Mouse (Mus musculus) heart, embryonic 12.5 days (tissue): Measurements from ENCODE around the gene Snx29. TPM values are rescaled to one million over a fixed set of nuclear protein-coding genes. Genes with fewer than 3 reads are reported as not detected.

ENCODE experiments used
- ATAC-seq: fragments of 200-750 bp; cut with Nextera tagmentation; 2 replicates; pipeline ENCODE4 v1.8.0; 2017; ENCODE audit warnings: moderate TSS enrichment, moderate library complexity; ENCODE audit not compliant: insufficient number of reproducible peaks, low FRiP score
- H3K27ac ChIP-seq: fragments of 300-500 bp; sonication (generic); 2 replicates; pipeline ENCODE4 v1.5.1; 2016; ENCODE audit warnings: mild to moderate bottlenecking, moderate library complexity; ENCODE audit not compliant: poor library complexity, severe bottlenecking
- H3K27me3 ChIP-seq: fragments of 300-500 bp; sonication (generic); replicated peaks from 2 replicates; pipeline ENCODE4 v1.6.1; 2016; ENCODE audit warnings: mild to moderate bottlenecking, moderate library complexity
- H3K36me3 ChIP-seq: fragments of 300-500 bp; sonication (generic); 2 replicates; pipeline ENCODE4 v1.6.1; 2016; ENCODE audit warnings: mild to moderate bottlenecking, moderate library complexity
- H3K4me1 ChIP-seq: fragments of 300-500 bp; sonication (generic); replicated peaks from 2 replicates; pipeline ENCODE4 v1.6.1; 2016; ENCODE audit warnings: mild to moderate bottlenecking
- H3K4me2 ChIP-seq: fragments of 300-500 bp; sonication (generic); 2 replicates; pipeline ENCODE4 v1.6.1; 2016; ENCODE audit warnings: mild to moderate bottlenecking, moderate library complexity
- H3K4me3 ChIP-seq: fragments of 300-500 bp; sonication (generic); 2 replicates; pipeline ENCODE4 v1.5.1; 2016; ENCODE audit warnings: mild to moderate bottlenecking
- H3K9ac ChIP-seq: fragments of 300-500 bp; sonication (generic); 2 replicates; pipeline ENCODE4 v1.6.1; 2016; ENCODE audit warnings: mild to moderate bottlenecking, moderate library complexity
- H3K9me3 ChIP-seq: fragments of 300-500 bp; sonication (generic); replicated peaks from 2 replicates; pipeline ENCODE4 v1.6.1; 2016; ENCODE audit warnings: mild to moderate bottlenecking, moderate library complexity
- WGBS: fragments of 180-500 bp; shearing (Covaris S2); methylation state at CpG from one replicate; pipeline ENCODE4 v1.1.7; 2016; 5-methylcytosine and 5-hydroxymethylcytosine counted together
- polyA plus RNA-seq: library from polyadenylated mRNA; unstranded; fragments of >200 nt; fragmentation: Nextera tagmentation; extraction: Ambion mirVana; gene quantifications from 2 replicates; pipeline ENCODE4 v1.2.1, GENCODE M21; 2016

Gene Snx29
- polyA plus RNA-seq, 1 experiment from 2014 or later, result 6.7 TPM

DNA sequence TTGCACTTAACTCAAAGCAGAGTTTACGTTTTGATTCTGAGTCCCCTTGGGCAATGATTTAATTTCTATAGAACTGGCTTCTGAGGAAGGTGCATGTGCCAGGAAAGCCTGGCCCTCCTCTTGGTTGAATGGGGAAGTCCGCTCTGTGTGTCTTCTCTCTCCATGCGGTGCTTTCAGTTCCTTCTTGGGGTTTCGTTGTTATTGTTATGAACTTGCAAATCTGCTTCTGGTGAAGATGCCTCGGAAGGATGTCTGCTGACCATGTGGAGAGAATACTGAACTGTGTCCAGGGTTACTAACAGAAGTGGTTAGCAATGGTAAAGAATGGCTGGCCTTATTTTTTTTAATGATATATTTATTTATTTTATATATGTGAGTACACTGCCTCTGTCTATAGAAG lies 63.1 kb downstream of the Snx29 start:
- no peak overlapping the region for H3K9ac ChIP-seq
- no peaks in the 10 kb centered on the region for H3K9me3 ChIP-seq
- H3K4me1 ChIP-seq, result peaks cover 11% of the 10 kb centered on the region
- ATAC-seq, result no peak
- H3K27ac ChIP-seq, result no peak overlapping the region
- no peaks in the 10 kb centered on the region for H3K27me3 ChIP-seq
- WGBS, result 87% methylated on average over 5 of the region's 5 CpGs
- no peak overlapping the region for H3K4me3 ChIP-seq
- no peak overlapping the region for H3K4me2 ChIP-seq
- no peaks in the 10 kb centered on the region for H3K36me3 ChIP-seq

DNA sequence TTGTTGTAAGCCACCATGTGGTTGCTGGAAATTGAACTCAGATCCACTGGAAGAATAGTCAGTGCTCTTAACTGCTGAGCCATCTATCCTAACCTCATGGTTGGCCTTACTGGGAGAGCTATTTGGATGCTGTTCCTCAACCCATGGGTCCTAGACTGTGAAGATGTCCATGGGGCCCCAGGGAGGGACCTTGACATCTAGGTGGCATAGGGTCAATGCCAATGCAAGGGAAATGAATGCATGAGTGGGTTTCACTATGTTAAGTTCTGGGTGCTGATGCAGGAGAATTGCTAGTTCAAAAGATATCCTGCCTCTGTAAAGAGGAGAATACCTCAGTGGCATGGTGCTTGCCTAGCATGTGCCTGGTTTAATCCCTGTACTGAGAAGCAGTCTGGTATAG lies 63.5 kb downstream of the Snx29 start:
- H3K9me3 ChIP-seq, result no peaks in the 10 kb centered on the region
- no peak overlapping the region for H3K4me2 ChIP-seq
- H3K36me3 ChIP-seq, result no peaks in the 10 kb centered on the region
- no peak for ATAC-seq
- H3K27me3 ChIP-seq, result no peaks in the 10 kb centered on the region
- no peak overlapping the region for H3K4me3 ChIP-seq
- H3K4me1 ChIP-seq, result peaks cover 11% of the 10 kb centered on the region
- H3K9ac ChIP-seq, result no peak overlapping the region
- H3K27ac ChIP-seq, result no peak overlapping the region

DNA sequence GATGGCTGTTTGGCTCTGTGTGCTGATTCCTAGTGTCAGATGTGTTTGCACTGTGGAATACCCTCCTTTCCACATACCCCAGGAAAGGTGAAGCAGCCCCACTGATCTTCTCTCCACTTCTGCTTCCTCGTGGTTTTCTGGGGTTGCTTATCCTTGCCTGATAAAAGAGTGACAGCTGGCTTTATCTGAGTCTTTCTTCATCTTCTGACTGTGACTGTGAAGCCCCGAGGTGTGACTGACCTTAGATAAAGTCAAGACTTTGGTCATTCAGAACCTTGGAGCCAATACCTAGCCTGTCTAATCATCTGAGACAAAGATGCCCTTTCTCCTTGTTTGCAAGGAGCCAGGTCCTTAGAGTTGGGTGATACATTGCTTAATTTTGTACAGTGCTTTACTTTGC lies 65.4 kb downstream of the Snx29 start:
- no peak overlapping the region for H3K4me3 ChIP-seq
- no peaks in the 10 kb centered on the region for H3K27me3 ChIP-seq
- no peak overlapping the region for H3K4me2 ChIP-seq
- peaks cover 11% of the 10 kb centered on the region for H3K4me1 ChIP-seq
- no peak for ATAC-seq
- 6% methylated on average over 2 of the region's 2 CpGs for WGBS
- no peaks in the 10 kb centered on the region for H3K36me3 ChIP-seq
- H3K9me3 ChIP-seq, result no peaks in the 10 kb centered on the region
- no peak overlapping the region for H3K27ac ChIP-seq
- no peak overlapping the region for H3K9ac ChIP-seq

DNA sequence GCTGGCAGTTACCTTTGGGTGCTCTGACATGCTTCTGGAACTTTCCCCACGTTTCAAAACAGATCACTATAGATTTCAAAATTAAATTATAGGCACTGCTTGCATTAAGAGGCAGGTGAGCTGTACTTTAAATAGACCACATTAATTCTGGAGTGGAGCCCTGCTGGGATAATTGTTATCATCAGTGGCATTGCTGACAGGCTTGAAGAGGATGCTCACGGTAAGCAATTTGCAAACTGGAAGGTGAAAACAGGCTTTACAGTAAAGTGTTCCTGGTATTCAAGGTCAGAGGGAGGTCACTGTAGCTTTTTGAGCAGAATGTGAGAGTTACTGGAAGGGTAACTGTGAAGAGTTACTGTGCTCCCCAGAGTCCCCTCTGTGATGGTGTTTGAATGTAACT lies 66.6 kb downstream of the Snx29 start:
- no peak overlapping the region for H3K27ac ChIP-seq
- H3K4me2 ChIP-seq, result no peak overlapping the region
- no peaks in the 10 kb centered on the region for H3K36me3 ChIP-seq
- H3K4me3 ChIP-seq, result no peak overlapping the region
- no peaks in the 10 kb centered on the region for H3K9me3 ChIP-seq
- no peaks in the 10 kb centered on the region for H3K27me3 ChIP-seq
- ATAC-seq, result no peak
- no peak overlapping the region for H3K9ac ChIP-seq
- H3K4me1 ChIP-seq, result peaks cover 11% of the 10 kb centered on the region
- WGBS, result 26% methylated on average over 2 of the region's 2 CpGs

DNA sequence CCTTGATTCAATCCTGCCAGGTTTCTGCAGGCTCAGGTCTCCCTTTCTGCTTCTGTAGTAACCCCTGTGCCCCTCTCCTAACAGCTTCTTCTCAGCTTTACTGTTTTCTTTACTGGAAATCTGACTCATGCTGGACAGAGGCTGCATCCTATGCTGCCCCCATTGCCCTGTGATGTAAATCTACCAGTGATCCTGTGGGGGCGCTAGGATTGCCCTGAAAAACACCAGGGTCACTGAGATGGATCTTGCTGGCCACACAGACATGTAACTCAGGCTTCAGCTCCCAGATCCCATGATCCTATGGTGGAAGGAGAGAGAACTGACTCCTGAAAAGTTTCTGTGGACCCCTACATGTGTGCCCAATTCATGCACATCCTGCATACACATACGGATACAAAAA lies 73.9 kb downstream of the Snx29 start:
- Histone ChIP-seq H3K4me3 (no peak overlapping the region), H3K27me3 (no peaks in the 10 kb centered on the region), H3K9me3 (no peaks in the 10 kb centered on the region), H3K4me2 (no peak overlapping the region), H3K4me1 (no peaks in the 10 kb centered on the region), H3K27ac (no peak overlapping the region), H3K9ac (no peak overlapping the region), H3K36me3 (no peaks in the 10 kb centered on the region; the same call in 1 of the 2 replicates)
- WGBS, result 61% methylated on average over 2 of the region's 2 CpGs
- no peak for ATAC-seq

DNA sequence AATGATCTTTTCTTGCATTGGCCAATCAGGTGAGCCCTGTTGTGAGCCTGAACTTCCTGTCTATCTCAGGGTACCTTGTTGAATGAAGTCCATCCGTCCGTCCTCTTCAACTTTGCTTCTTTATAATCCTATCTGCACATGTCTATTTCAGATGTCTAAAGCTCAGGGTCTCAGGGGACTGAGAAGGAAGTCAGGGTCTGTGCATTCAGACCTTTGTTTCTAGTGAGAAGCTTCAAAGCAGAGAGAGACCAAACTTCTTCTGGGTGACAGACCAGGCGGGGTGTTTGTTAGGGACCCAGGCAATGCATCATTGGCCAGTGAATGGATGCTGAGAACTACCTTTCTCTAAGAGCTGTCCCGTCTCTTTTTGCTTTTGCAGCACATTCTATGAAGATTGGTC lies 76.7 kb downstream of the Snx29 start:
- Histone ChIP-seq H3K9me3 (no peaks in the 10 kb centered on the region), H3K4me1 (no peaks in the 10 kb centered on the region), H3K9ac (no peak overlapping the region), H3K27ac (no peak overlapping the region), H3K4me2 (no peak overlapping the region), H3K4me3 (no peak overlapping the region), H3K36me3 (peaks cover 4% of the 10 kb centered on the region), H3K27me3 (no peaks in the 10 kb centered on the region)
- WGBS, result 86% methylated on average over 4 of the region's 4 CpGs
- no peak for ATAC-seq

DNA sequence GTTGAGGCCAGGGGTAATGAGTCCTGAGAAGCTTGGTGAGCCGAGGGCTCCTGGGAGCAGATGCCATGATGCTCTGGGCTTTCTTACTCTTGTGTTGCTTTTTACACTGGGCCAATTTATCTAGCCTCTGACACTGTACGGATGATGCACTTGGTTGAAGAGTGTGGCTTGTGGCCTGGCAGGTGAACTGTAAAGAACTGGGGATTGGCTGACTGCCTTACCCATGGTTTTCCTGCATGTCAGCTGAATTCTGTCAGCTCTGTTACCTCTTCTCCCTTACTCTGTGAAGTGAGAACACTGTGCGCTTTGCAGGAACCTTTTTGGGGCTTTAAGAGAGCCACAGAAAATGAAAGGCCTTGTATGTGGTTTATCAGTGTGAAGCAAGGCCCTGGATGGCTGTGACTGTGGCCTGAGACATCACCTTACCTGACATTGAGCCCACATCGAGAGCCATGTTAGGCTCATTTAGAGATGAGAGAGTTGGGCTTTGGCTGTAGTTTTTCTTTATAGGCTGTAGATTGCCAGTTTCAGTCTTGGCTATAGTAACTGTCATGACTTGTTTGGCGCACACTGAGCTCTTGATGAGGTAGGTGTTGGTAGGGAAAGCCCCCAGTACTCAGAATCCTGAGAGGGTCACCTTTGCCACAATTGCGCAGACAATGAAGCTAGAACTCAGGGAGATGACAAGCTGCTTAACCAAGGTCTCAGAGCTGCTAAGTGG lies 77.3 kb downstream of the Snx29 start:
- peaks cover 4% of the 10 kb centered on the region for H3K36me3 ChIP-seq
- H3K9me3 ChIP-seq, result no peaks in the 10 kb centered on the region
- no peak for ATAC-seq
- H3K27ac ChIP-seq, result no peak overlapping the region
- 90% methylated on average over 6 of the region's 6 CpGs for WGBS
- no peaks in the 10 kb centered on the region for H3K27me3 ChIP-seq
- no peak overlapping the region for H3K9ac ChIP-seq
- no peak overlapping the region for H3K4me2 ChIP-seq
- no peak overlapping the region for H3K4me3 ChIP-seq
- no peaks in the 10 kb centered on the region for H3K4me1 ChIP-seq

DNA sequence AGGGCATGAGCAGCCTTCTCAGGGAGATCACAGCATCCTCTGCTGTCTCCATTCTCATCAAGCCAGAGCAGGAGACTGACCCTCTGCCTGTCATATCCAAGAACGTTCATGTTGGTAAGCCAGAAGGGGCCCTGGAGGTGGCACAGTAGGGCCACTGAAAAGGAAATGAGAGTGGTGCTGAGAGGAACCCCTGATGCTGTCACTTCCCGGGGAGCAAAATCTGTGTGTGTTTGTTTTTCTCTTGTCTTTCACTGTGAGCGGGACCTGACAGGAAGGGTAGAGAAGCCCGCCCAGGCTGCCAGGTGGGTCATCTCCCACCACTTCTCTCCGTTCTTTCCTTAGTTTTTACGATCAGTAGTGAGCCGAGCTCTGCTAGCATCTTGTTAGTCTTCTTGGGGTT lies 78.2 kb downstream of the Snx29 start:
- ATAC-seq, result no peak
- H3K9me3 ChIP-seq, result no peaks in the 10 kb centered on the region
- H3K9ac ChIP-seq, result no peak overlapping the region
- 53% methylated on average over 7 of the region's 7 CpGs for WGBS
- peaks cover 4% of the 10 kb centered on the region for H3K36me3 ChIP-seq
- no peak overlapping the region for H3K4me3 ChIP-seq
- no peaks in the 10 kb centered on the region for H3K27me3 ChIP-seq
- no peak overlapping the region for H3K27ac ChIP-seq
- H3K4me2 ChIP-seq, result no peak overlapping the region
- no peaks in the 10 kb centered on the region for H3K4me1 ChIP-seq

DNA sequence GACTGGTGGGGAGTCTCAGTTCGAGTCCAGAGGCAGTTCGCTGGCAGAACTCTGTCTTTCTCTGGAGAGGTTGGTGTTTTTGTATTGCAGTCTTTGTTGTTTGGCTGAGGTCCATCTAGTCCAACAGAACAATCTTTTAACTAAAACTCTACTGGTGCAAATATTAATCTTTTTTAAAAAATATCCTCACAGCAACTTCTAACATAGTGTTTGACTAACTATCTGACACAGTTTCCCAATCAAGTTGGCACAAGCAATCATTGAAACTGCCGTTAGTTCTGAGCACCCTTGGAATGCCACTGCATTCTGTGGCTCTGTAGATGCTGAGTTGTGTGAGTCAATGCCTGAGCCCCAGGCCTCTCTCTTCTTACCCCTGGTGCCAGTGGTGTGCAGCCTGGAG lies 82.5 kb downstream of the Snx29 start:
- Histone ChIP-seq H3K9me3 (no peaks in the 10 kb centered on the region), H3K36me3 (peaks cover 4% of the 10 kb centered on the region), H3K4me1 (peaks cover 15% of the 10 kb centered on the region), H3K4me2 (no peak overlapping the region), H3K27me3 (no peaks in the 10 kb centered on the region), H3K27ac (no peak overlapping the region), H3K9ac (no peak overlapping the region), H3K4me3 (no peak overlapping the region)
- WGBS, result 77% methylated on average over 3 of the region's 3 CpGs
- no peak for ATAC-seq

DNA sequence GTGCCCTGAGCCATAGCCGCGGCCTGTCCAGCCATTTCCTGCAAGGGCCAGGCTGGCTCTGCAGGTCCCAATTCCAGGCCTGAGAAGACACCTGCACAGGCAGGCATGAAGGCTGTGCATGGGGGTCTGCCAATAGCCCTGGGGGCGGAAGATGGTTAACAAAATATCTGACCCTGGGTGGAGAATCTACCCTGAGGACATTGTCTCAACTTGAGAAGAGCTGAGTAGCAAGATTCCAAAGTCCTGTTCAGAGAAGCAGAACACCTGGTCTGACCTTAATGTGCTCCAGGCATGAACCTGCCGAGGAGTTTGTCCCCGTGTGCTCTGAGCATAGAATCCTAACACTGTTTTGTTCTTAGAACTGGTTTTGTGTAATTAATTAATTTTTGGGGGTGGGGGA lies 83.5 kb downstream of the Snx29 start:
- H3K9ac ChIP-seq, result no peak overlapping the region
- H3K27me3 ChIP-seq, result no peaks in the 10 kb centered on the region
- peaks cover 4% of the 10 kb centered on the region; the same call in 1 of the 2 replicates for H3K36me3 ChIP-seq
- H3K4me3 ChIP-seq, result no peak overlapping the region
- no peak for ATAC-seq
- no peak overlapping the region for H3K27ac ChIP-seq
- H3K4me2 ChIP-seq, result no peak overlapping the region
- 95% methylated on average over 5 of the region's 5 CpGs for WGBS
- H3K4me1 ChIP-seq, result peaks cover 15% of the 10 kb centered on the region
- H3K9me3 ChIP-seq, result no peaks in the 10 kb centered on the region

DNA sequence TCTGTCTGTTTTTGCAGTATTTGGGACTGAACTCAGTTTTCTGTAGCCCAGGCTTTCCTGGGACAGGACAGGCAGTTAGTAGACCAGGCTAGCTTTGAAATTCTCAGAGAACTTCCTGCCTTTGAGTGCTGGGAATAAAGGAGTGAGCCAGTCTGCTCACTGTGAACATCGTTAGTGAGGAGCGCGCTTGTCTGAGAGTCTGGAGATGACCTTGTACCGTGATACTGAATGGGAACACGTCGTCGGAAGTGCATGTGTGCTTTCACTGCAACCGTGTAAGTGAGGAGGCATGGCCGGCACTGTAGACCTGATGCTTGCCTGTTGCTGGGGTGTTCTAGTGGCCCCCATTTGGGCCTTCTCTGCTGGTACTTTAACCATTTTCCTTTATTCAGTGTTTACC lies 83.9 kb downstream of the Snx29 start:
- no peak overlapping the region for H3K4me3 ChIP-seq
- WGBS, result 69% methylated on average over 9 of the region's 9 CpGs
- peaks cover 15% of the 10 kb centered on the region for H3K4me1 ChIP-seq
- no peak overlapping the region for H3K4me2 ChIP-seq
- no peak for ATAC-seq
- H3K9ac ChIP-seq, result no peak overlapping the region
- H3K27ac ChIP-seq, result no peak overlapping the region
- no peaks in the 10 kb centered on the region for H3K9me3 ChIP-seq
- H3K27me3 ChIP-seq, result no peaks in the 10 kb centered on the region
- peaks cover 4% of the 10 kb centered on the region; the same call in 1 of the 2 replicates for H3K36me3 ChIP-seq

DNA sequence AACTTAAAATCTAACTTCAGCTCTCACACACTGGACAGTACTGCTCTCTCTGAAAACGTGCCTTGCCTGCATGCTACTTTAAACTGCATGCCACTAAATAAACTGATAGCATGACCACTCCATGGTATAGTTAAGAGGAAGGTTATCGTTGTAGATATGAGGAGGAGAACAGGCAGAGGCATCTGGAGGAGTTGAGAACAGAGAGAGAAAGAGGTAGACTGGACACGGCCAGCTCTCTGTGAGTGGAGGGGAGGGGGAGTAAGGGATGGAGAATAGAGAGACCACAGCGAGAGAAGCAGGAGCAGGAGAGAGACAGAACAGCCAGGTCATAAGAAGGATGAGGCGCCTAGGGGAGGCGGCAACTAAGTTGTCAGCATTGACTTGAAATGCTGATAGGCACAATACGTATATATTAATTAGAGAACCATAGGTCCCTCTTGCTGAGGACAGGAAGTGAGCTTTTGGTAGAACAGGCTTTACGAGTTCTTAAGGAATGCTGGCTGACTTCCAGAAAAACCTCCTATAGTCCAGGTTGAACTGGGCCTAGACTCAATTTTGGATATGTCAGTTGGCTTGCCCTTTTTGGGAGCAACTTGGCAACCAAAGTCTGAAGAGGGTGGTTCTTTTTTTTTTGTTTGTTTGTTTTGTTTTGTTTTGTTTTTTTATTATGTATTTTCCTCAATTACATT lies 85.4 kb downstream of the Snx29 start:
- Histone ChIP-seq H3K4me2 (no peak overlapping the region), H3K27me3 (no peaks in the 10 kb centered on the region), H3K9ac (no peak overlapping the region), H3K4me1 (peaks cover 15% of the 10 kb centered on the region), H3K9me3 (no peaks in the 10 kb centered on the region), H3K27ac (no peak overlapping the region), H3K36me3 (peaks cover 4% of the 10 kb centered on the region; the same call in 1 of the 2 replicates), H3K4me3 (no peak overlapping the region)
- no peak for ATAC-seq
- 55% methylated on average over 8 of the region's 8 CpGs for WGBS
